Mouse (Mus musculus): ENCODE data around the gene Plp2.

Gene Plp2

GRCm38 (mm10) chrX:7662936-7663335 lies 8.3 kb downstream of the Plp2 start:
- no peak for DNase-seq (ENCODE audit: low read depth in 2 of 2, low spot score in 2 of 2)

DNA sequence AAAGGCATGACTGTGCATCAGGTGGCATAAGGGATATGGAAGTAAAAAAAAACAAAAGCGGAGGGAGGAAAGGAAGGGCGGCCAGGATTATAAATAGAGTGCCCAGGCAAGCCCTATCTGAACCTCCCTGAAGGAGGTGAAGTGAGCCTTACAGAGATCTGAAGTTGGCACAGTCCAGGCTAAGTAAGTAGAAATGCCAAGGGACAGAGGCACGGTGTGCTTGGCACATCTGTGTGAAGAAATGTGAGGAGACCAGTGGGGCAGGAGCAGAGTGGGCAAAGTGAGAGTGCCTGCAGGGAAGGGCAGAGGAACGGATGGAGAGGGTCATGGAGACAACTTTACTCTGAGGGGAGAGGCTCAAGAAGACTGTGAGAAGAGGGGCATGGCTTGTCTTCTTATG lies 10.1 kb downstream of the Plp2 start:
- no peak for DNase-seq (ENCODE audit: low read depth in 2 of 2, low spot score in 2 of 2)

GRCm38 (mm10) chrX:7658785-7659589 lies 12.2 kb downstream of the Plp2 start:
- DNase-seq (ENCODE audit: low read depth in 2 of 2, low spot score in 2 of 2), result no peak

GRCm38 (mm10) chrX:7658031-7658784 lies 13.0 kb downstream of the Plp2 start:
- no peak for DNase-seq (ENCODE audit: low read depth in 2 of 2, low spot score in 2 of 2)

DNA sequence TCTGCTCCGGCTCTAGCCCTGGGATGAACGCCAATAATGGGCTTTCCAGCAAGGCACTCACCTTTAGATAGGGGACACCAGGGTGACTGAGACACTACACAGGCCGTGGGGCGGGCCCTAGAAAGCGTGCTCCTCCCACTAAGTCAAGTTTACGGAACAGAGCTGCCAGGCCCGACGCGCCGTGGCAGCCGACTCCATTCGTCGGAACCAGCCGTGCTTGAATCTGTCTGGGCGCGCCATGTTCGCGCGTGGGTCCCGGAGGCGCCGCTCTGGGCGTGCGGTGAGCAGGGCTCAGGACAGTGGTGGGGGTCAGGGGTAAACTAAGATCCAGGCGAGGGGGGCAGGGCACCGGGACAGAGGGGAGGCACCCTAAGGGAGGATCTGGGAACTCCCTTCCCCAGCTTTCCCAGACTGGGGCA lies 14.0 kb downstream of the Plp2 start, which contains the start of gene Prickle3:
TSS of gene Prickle3 (plus strand) at position 40 of the 419 bp plus-strand sequence.
- peak in 1 of 2 experiments; percentile 46 for DNase-seq (ENCODE audit: low read depth in 2 of 2, low spot score in 2 of 2)

DNA sequence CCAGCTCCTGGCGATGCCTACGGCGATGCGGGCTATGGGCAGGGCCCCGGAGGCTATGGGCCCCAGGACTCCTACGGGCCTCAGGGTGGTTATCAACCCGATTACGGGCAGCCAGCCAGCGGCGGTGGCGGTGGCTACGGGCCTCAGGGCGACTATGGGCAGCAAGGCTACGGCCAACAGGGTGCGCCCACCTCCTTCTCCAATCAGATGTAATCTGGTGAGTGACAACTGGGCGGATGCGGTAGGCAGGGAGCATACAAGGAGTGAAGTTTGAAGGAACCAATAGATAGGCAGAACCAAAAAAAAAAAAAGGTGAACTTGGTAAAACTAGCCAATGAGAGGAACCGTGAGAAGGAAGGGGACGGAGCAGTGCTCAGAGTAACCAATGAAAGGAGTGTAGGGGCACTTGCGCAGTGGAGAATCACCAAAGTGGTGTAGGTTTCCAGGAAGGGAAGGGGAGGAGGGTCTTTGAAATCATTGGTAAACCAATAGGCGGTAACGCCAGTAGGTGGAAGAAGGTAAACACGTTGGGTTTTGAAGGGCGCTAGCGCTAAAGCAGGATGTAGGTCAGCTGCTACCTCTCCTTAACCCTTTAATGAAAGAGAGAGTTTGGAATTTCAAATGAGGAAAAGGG lies 22.4 kb downstream of the Plp2 start:
- peak; percentile 69 to 70 for DNase-seq (ENCODE audit: low read depth in 2 of 2, low spot score in 2 of 2)

DNA sequence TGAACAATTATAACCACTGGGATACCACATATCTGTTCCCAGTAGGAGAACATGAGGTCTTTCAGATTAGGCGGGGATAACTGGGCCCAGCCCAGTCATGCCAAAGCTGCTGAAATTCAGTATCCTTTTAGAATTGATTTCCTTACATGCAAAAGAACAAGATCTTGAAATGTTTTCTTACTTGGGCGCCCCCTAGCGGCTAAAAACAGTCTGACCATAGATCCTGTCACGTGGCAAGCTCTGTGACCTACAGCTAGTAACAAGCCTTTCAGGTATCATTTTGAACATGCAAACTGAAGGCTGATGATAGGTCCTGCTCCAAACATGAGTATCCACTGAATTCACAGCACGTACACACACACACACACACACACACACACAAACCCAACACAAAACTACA lies 25.8 kb downstream of the Plp2 start:
- peak; percentile 80 to 88 for DNase-seq (ENCODE audit: low read depth in 2 of 2, low spot score in 2 of 2)

GRCm38 (mm10) chrX:7640785-7641184 lies 30.4 kb downstream of the Plp2 start:
- DNase-seq (ENCODE audit: low read depth in 2 of 2, low spot score in 2 of 2), result no peak

DNA sequence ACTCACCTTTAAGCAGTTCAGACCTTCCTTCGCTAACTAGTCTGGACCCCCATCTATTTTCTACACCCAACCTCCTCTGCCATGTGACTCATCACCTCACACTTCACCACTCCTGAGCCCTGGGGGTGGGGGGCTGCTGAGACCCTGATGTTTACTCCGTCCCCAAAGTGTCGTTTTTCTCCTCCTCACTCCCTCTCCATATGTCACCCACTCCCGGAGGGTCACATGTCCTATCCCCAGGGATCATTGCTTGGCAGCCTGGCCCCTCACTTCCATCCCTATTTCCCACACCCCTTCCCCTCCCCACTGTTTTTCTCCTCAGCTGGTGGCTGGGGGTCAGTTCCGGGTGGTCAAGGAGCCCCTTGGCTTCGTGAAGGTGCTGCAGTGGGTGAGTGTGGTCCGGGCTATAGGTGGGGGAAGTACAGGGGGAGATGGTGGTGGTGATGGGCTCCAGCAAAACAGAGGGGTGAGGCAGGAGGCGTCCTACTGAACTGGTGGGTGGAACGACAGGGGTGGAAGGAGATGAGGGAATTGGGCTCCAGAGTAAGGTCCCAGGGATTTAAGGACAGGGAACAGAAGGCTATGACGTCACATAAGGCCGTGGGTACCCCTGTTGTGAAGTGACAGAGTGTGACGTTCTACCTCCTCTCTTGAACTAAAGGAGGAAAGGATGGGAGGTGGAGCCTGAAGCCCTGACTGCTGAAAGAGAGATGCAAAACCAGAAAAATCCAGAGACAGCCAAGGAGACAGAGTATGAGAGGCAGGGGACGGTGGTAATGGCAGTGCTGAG lies 31.5 kb downstream of the Plp2 start:
- no peak for DNase-seq (ENCODE audit: low read depth in 2 of 2, low spot score in 2 of 2)

DNA sequence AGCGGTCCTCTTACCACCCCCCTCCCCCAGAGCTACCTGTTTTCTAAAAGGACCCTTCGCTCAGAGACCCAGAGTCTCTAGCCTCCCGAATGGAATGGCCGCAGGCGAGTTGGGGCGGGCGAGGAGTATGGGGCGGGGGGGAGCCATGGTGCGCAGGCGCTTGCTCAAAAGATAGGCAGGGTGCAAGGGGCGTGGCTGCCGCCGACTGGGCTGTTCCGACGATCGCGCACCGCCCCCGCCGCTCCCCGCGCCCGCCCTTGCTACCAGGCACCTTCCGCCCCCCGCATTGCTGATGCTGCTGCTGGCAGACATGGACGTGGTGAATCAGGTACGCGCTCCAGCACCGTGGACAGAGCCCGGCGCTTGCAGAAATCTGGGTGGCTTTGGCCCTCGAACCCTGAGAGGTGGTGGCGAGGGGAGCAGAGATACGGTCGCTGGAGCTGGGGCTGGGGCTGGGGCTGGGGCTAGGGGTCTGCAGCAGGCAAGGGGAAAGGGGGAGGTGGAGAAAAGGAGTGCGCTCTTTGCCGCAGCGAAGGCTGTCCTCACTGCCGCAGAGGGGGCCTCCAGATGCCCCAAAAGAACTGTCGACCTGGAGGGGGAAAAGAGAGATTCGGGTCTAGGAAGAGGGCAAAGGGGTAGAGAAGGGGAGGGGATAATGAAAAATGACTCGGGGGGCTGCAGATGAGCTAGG lies 32.6 kb downstream of the Plp2 start, which contains the start of gene Syp:
TSS of gene Syp (plus strand) at position 71 of the 691 bp plus-strand sequence.
- DNase-seq (ENCODE audit: low read depth in 2 of 2, low spot score in 2 of 2), result peak; percentile 52 to 61

DNA sequence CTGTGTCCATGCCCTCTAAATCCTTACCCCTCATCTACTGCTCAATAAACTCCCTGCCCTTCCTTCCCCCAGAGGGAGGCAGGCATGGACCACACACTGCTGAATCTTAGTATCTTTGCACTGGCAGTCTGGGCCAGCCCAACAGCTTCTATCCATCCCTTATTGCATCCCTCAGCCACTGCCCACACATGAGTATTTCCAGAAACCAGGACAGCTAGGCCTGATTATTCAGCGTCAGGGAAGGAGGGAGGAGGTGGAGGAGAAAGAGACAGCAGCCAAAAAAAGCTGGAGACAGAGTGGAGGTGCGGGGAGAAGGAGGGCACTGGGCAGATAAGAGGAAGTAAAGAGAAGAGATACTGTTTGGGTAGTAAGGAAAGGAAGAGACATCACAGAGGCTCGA lies 36.1 kb downstream of the Plp2 start:
- DNase-seq (ENCODE audit: low read depth in 2 of 2, low spot score in 2 of 2), result no peak

DNA sequence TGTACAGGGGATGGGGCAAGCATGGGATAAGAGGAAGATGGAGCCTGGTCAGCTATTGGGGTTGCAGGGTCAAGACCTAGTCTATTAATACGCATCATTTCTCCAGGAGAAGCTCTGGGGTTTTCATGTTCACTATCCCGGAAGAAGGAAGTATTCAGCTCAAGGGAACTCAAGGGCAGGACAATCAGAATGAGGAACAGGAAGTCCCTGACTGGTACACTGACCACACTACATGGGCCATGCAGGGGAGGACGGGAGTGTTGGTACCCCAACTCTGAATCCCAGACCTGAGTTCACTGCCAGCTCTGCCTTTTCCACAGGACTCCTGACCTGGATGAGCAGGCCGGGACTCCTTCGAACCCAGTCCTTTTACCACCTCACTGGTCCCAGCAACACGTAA lies 38.6 kb downstream of the Plp2 start:
- no peak for DNase-seq (ENCODE audit: low read depth in 2 of 2, low spot score in 2 of 2)
